Mouse (Mus musculus): ENCODE measurements around the gene Pfkl.
"Not testable (repeated sequence)": the region's sequence is repeated elsewhere in the genome, so short reads cannot be mapped to it uniquely, and the experiment has no call there.

The Pfkl gene

GRCm38 (mm10) chr10:77974323-77974722, 35.6 kb downstream of the Pfkl start:
- no peak for ATAC-seq (ENCODE audit: insufficient number of reproducible peaks, low FRiP score, low TSS enrichment)

GRCm38 (mm10) chr10:77971709-77972553, 38.0 kb downstream of the Pfkl start:
- no peak for ATAC-seq (ENCODE audit: insufficient number of reproducible peaks, low FRiP score, low TSS enrichment)

GRCm38 (mm10) chr10:77971191-77971590, 38.7 kb downstream of the Pfkl start:
- no peak for ATAC-seq (ENCODE audit: insufficient number of reproducible peaks, low FRiP score, low TSS enrichment)

GRCm38 (mm10) chr10:77970481-77970880, 39.4 kb downstream of the Pfkl start, which contains the start of gene Trpm2:
TSS of gene Trpm2 (minus strand) at chr10:77970563.
- ATAC-seq (ENCODE audit: insufficient number of reproducible peaks, low FRiP score, low TSS enrichment), result no peak

- ATAC-seq (ENCODE audit: insufficient number of reproducible peaks, low FRiP score, low TSS enrichment), result peak; percentile 21; the same call in 1 of the 2 replicates
These were observed 39.9 kb downstream of the Pfkl start for GRCm38 (mm10) chr10:77969973-77970325.

- peak; percentile 83 for ATAC-seq (ENCODE audit: insufficient number of reproducible peaks, low FRiP score, low TSS enrichment)
These were observed 40.5 kb downstream of the Pfkl start for GRCm38 (mm10) chr10:77969274-77969972.

GRCm38 (mm10) chr10:77963971-77964370, 45.9 kb downstream of the Pfkl start:
- no peak for ATAC-seq (ENCODE audit: insufficient number of reproducible peaks, low FRiP score, low TSS enrichment)

- ATAC-seq (ENCODE audit: insufficient number of reproducible peaks, low FRiP score, low TSS enrichment), result no peak
These were observed 47.2 kb downstream of the Pfkl start for GRCm38 (mm10) chr10:77962725-77963124.

GRCm38 (mm10) chr10:77950468-77950867, 59.4 kb downstream of the Pfkl start:
- not testable (repeated sequence) for ATAC-seq (ENCODE audit: insufficient number of reproducible peaks, low FRiP score, low TSS enrichment)

GRCm38 (mm10) chr10:77939685-77940084, 70.2 kb downstream of the Pfkl start:
- no peak for ATAC-seq (ENCODE audit: insufficient number of reproducible peaks, low FRiP score, low TSS enrichment)
